Mouse (Mus musculus) lung, postnatal 0 days (tissue): ENCODE data around the gene Gm10322. TPM values are rescaled to one million over a fixed set of nuclear protein-coding genes. Genes with fewer than 3 reads are reported as not detected.
A peak's percentile ranks its signal among the peaks of the same experiment; 100 is the strongest.

ENCODE experiments used
- ATAC-seq: fragments of 200-750 bp; cut with Nextera tagmentation; 2 replicates; pipeline ENCODE4 v1.8.0; 2017; ENCODE audit warnings: moderate library complexity
- DNase-seq: peaks from one replicate; pipeline ENCODE4 v3.0.0-alpha.2; 2016; ENCODE audit warnings: low spot score
- H3K27ac ChIP-seq: fragments of 300-500 bp; sonication (generic); 2 replicates; pipeline ENCODE4 v1.5.1; 2014; ENCODE audit warnings: antibody characterized with exemption, mild to moderate bottlenecking, low read length, mixed read lengths
- H3K27me3 ChIP-seq: fragments of 300-500 bp; sonication (generic); replicated peaks from 2 replicates; pipeline ENCODE4 v1.6.1; 2014; ENCODE audit warnings: low read length, mixed read lengths; ENCODE audit not compliant: insufficient read depth
- H3K36me3 ChIP-seq: fragments of 300-500 bp; sonication (generic); 2 replicates; pipeline ENCODE4 v1.6.1; 2014; ENCODE audit warnings: low read length, mixed read lengths; ENCODE audit not compliant: insufficient read depth
- H3K4me1 ChIP-seq: fragments of 300-500 bp; sonication (generic); 2 replicates; pipeline ENCODE4 v1.6.1; 2014; ENCODE audit warnings: antibody characterized with exemption, low read depth, low read length, mixed read lengths; ENCODE audit not compliant: insufficient read depth
- H3K4me2 ChIP-seq: fragments of 300-500 bp; sonication (generic); replicated peaks from 2 replicates; pipeline ENCODE4 v1.6.1; 2014; ENCODE audit warnings: low read depth, mild to moderate bottlenecking, low read length, moderate library complexity, mixed read lengths
- H3K4me3 ChIP-seq: fragments of 300-500 bp; sonication (generic); 2 replicates; pipeline ENCODE4 v1.5.1; 2014; ENCODE audit warnings: low read depth, low read length
- H3K9ac ChIP-seq: fragments of 300-500 bp; sonication (generic); replicated peaks from 2 replicates; pipeline ENCODE4 v1.6.1; 2014; ENCODE audit warnings: low read depth, mild to moderate bottlenecking
- H3K9me3 ChIP-seq: fragments of 300-500 bp; sonication (generic); 2 replicates; pipeline ENCODE4 v1.6.1; 2016; ENCODE audit warnings: low read length, mixed read lengths
- CTCF ChIP-seq: IDR thresholded peaks from 2 replicates; pipeline ENCODE4 v1.5.1; 2016; ENCODE audit warnings: antibody characterized with exemption, mild to moderate bottlenecking
- EP300 ChIP-seq: IDR thresholded peaks from 2 replicates; pipeline ENCODE4 v1.6.1; 2016; ENCODE audit warnings: antibody characterized with exemption, mild to moderate bottlenecking, control low read depth
- WGBS: fragments of 180-500 bp; shearing (Covaris S2); extraction: QIAGEN DNeasy Blood & Tissue Kit; methylation state at CpG from one replicate; pipeline ENCODE4 v1.1.7; 2014; 5-methylcytosine and 5-hydroxymethylcytosine counted together
- polyA plus RNA-seq: library from polyadenylated mRNA; unstranded; fragments of >200 nt; fragmentation: Nextera tagmentation; extraction: Ambion mirVana; gene quantifications from 2 replicates; pipeline ENCODE4 v1.2.1, GENCODE M21; 2015

Gm10322 gene
- polyA plus RNA-seq, 1 experiment from 2014 or later, result not detected

DNA sequence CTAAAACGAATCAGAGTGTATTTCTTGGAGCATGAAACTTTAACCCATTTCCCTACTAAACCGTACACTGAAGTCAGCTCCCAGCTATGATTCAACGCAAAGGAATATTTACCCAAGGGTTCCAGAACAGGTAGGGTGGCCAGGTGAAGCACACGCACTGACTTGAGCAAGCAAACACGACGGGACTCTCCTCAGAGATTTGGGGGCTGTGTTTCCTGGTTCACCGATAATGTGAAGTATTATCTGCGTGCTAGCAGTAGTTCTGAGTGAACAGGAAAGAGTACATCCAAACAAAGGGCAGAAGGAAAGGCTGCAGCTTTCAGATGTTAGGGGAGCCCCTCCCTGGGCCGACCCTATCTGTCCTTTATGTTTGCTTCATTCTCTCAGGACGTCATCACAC lies 5.5 kb downstream of the Gm10322 start:
- ATAC-seq (no peak), DNase-seq (peak; percentile 24)
- no peak overlapping the region for H3K4me2 ChIP-seq
- no peaks in the 10 kb centered on the region for H3K27me3 ChIP-seq
- H3K4me1 ChIP-seq, result no peaks in the 10 kb centered on the region
- no peak for TF ChIP-seq CTCF
- no peak for TF ChIP-seq EP300
- H3K36me3 ChIP-seq, result no peaks in the 10 kb centered on the region
- no peak overlapping the region for H3K9ac ChIP-seq
- H3K9me3 ChIP-seq, result no peaks in the 10 kb centered on the region
- H3K27ac ChIP-seq, result no peak overlapping the region
- WGBS, result 26% methylated on average over 10 of the region's 10 CpGs
- H3K4me3 ChIP-seq, result no peak overlapping the region

DNA sequence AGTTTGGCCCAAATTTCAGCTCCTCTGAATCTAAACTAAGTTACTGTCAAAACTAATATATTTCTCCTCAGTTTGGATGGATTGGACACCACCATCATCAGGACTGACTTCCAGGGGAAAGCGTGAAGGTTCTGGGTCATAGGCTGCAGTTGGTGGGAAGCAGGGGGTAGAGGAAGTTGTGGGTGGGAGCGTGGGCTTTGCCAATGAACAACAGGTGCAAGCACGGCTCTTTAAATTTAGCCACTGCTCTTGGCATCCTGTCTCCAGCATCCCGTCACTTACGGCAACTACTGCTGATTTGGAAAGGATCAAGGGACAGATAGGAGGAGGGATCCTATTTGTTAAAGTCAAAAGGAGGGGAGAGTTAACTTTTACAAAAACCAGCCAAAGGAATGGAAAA lies 7.6 kb downstream of the Gm10322 start:
- no peak overlapping the region for H3K9ac ChIP-seq
- H3K4me2 ChIP-seq, result no peak overlapping the region
- DNase-seq (no peak), ATAC-seq (no peak)
- no peaks in the 10 kb centered on the region for H3K36me3 ChIP-seq
- TF ChIP-seq EP300 (no peak), CTCF (no peak)
- no peak overlapping the region for H3K27ac ChIP-seq
- H3K4me1 ChIP-seq, result no peaks in the 10 kb centered on the region
- WGBS, result 56% methylated on average over 5 of the region's 5 CpGs
- H3K4me3 ChIP-seq, result no peak overlapping the region
- H3K27me3 ChIP-seq, result no peaks in the 10 kb centered on the region
- no peaks in the 10 kb centered on the region for H3K9me3 ChIP-seq

DNA sequence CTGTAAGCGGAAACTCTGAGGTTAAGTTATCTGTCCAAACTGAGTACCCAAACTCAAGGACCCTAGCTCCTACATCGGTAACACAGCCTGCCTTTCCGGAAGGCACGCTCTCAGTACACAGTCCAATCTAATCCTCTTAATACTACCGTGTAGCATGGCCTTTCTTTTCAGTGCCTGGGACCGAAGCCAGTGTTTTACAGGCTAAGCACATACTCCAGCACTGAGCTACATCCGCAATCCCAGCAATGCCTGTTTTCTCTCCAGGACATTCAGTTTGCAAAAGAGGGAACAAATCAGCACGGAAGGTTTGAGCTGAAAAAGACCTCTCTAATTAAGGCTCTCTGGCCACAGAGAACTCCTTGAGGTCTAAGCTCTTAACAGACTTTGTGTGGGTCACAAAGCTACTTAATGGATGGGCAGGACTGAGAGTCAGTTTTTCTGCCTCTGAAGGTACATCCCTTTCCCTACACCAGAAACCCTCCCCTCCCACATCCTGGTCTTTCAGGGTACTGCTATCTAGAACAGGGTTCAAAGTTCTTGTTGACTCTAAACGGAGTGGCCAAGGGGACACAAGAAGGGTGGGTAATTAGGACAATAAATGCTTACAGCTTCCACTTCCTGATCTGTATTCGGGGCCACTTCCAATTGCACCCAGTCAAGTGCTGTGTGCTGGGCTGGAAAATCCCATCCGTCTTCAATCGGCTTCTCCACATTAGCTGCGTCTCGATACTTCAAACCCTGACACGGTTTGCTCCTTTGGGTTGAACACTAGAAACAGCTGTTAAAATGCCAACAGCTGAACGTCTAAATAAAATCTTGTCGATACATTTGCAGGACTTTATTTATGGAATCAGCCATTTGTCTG lies 13.0 kb downstream of the Gm10322 start:
- 62% methylated on average over 17 of the region's 17 CpGs for WGBS
- H3K27me3 ChIP-seq, result no peaks in the 10 kb centered on the region
- no peak overlapping the region for H3K4me3 ChIP-seq
- peak; percentile 58 for DNase-seq
- H3K27ac ChIP-seq, result no peak overlapping the region
- TF ChIP-seq EP300 (no peak), CTCF (no peak)
- H3K9ac ChIP-seq, result no peak overlapping the region
- no peaks in the 10 kb centered on the region for H3K9me3 ChIP-seq
- no peaks in the 10 kb centered on the region for H3K36me3 ChIP-seq
- H3K4me2 ChIP-seq, result no peak overlapping the region
- ATAC-seq, result peak; percentile 53
- no peaks in the 10 kb centered on the region for H3K4me1 ChIP-seq

DNA sequence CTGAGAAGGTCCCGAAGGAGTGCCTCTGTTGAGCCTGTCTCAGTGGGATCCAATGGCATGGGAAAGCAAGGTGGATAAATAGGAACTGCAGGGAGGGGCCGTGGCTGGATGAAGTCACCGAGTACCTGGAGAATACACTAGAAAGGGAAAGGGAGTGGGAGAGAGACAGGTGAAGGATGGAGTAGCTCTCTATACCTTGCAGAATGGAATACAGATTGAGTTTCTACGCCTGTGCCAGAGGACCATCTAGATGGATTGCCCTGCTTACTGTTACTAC lies 13.6 kb downstream of the Gm10322 start:
- no peaks in the 10 kb centered on the region for H3K9me3 ChIP-seq
- no peak overlapping the region for H3K27ac ChIP-seq
- DNase-seq, result no peak
- H3K9ac ChIP-seq, result no peak overlapping the region
- TF ChIP-seq EP300 (no peak), CTCF (no peak)
- no peaks in the 10 kb centered on the region for H3K4me1 ChIP-seq
- H3K4me2 ChIP-seq, result no peak overlapping the region
- no peak for ATAC-seq
- H3K4me3 ChIP-seq, result no peak overlapping the region
- WGBS, result 74% methylated on average over 4 of the region's 4 CpGs
- no peaks in the 10 kb centered on the region for H3K27me3 ChIP-seq
- H3K36me3 ChIP-seq, result no peaks in the 10 kb centered on the region

DNA sequence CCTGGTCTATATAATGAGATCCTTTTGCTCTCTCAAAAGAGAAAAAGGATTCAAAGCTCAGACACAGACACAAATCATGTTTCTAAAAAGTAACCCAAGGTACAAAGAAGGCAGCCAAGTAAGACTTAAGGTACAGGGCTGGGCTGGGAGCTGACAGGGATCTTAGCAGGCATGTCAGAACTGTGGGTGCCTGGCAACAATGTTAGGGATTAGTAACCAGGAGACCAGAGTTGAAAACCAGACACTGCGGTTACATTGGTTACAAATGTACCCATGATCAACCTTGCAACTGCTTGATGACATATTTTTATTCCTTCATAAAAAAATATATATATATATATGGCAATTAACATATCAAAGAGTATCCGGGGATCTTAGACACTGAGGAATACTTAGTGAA lies 20.2 kb downstream of the Gm10322 start:
- no peak for ATAC-seq
- H3K9me3 ChIP-seq, result no peaks in the 10 kb centered on the region
- H3K27ac ChIP-seq, result no peak overlapping the region
- H3K4me2 ChIP-seq, result no peak overlapping the region
- H3K27me3 ChIP-seq, result no peaks in the 10 kb centered on the region
- DNase-seq, result no peak
- WGBS, result 80% methylated on average over 2 of the region's 2 CpGs
- H3K4me3 ChIP-seq, result no peak overlapping the region
- H3K36me3 ChIP-seq, result no peaks in the 10 kb centered on the region
- H3K9ac ChIP-seq, result no peak overlapping the region
- TF ChIP-seq EP300 (no peak), CTCF (no peak)
- peaks cover 4% of the 10 kb centered on the region; the same call in 1 of the 2 replicates for H3K4me1 ChIP-seq

DNA sequence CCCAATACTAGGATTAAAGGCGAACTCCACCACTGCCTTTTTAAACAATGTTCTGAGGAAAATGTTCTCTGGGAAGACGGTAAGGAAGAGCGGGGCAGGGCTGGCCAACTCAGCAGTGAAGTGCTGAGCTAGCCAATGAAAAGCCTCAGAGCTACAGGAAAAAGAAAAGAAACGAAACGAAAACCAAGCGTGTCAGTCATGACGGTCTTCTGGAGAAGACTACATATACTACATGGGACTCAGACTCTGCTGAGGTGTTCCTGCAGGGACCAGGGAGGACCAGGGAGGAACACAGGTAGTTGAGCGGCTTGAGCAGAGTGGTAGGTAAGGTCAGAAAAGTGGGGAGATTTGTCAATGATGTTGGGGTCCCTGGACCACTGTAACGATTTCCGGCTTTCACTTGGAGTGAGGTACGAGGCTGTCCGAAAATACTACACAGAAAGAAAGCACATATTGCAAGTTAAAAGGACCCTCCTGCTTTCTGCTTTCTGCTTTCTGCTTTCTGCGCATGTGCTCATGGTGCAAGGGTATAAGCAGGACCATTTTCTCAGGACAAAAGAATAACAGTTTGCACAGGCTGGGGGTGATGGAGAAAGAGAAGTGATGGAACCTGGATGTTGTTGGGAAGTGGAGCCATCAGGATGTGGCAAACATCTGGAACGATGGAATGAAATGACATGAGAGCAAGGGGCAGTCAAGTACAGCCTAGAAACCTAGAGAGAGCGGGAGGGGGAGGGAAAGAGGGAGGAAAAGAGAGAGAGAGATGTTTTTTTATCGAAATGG lies 21.1 kb downstream of the Gm10322 start:
- Histone ChIP-seq H3K36me3 (no peaks in the 10 kb centered on the region), H3K9ac (no peak overlapping the region), H3K9me3 (no peaks in the 10 kb centered on the region), H3K4me1 (peaks cover 5% of the 10 kb centered on the region; the same call in 1 of the 2 replicates), H3K4me2 (peak overlapping the region; percentile 25; the same call in 1 of the 2 replicates), H3K27me3 (no peaks in the 10 kb centered on the region), H3K4me3 (peak overlapping the region; percentile 16), H3K27ac (no peak overlapping the region; the same call in 1 of the 2 replicates)
- DNase-seq (peak; percentile 49), ATAC-seq (peak; percentile 68)
- TF ChIP-seq CTCF, result no peak
- no peak for TF ChIP-seq EP300
- 60% methylated on average over 16 of the region's 16 CpGs for WGBS
